Mouse (Mus musculus): ENCODE results near the gene Faf1. TPM values are rescaled to one million over a fixed set of nuclear protein-coding genes. Genes with fewer than 3 reads are reported as not detected.

Gene Faf1
- polyA plus RNA-seq, 1 experiment from 2014 or later = 15.7 TPM

GRCm38 (mm10) chr4:109949307-109949706 lies 272.9 kb downstream of the Faf1 start:
- Histone ChIP-seq H3K4me1 (replicated peaks; ENCODE audit: control insufficient read depth, insufficient read depth, low read length) (no peaks in the 10 kb centered on the region), H3K4me3 (ENCODE audit: low read depth, low read length) (no peak overlapping the region), H3K4me2 (replicated peaks; ENCODE audit: low read depth) (no peak overlapping the region), H3K27ac (ENCODE audit: low read depth, low read length) (no peak overlapping the region), H3K27me3 (replicated peaks; ENCODE audit: control insufficient read depth, insufficient read depth, low read length) (no peaks in the 10 kb centered on the region), H3K9me3 (ENCODE audit: control insufficient read depth) (no peaks in the 10 kb centered on the region), H3K9ac (ENCODE audit: low read depth, low read length) (no peak overlapping the region), H3K36me3 (ENCODE audit: control insufficient read depth, insufficient read depth) (no peaks in the 10 kb centered on the region)
- ATAC-seq = no peak
- 96% methylated on average over 3 of the region's 3 CpGs for WGBS
- TF ChIP-seq CTCF (IDR thresholded peaks at IDR 0.05; ENCODE audit: low read depth) = no peak

- no peak overlapping the region for H3K4me3 ChIP-seq (ENCODE audit: low read depth, low read length)
- TF ChIP-seq CTCF (IDR thresholded peaks at IDR 0.05; ENCODE audit: low read depth) = no peak
- 91% methylated on average over 1 of the region's 1 CpGs for WGBS
- no peaks in the 10 kb centered on the region for H3K36me3 ChIP-seq (ENCODE audit: control insufficient read depth, insufficient read depth)
- H3K4me1 ChIP-seq (replicated peaks; ENCODE audit: control insufficient read depth, insufficient read depth, low read length) = no peaks in the 10 kb centered on the region
- no peak overlapping the region for H3K27ac ChIP-seq (ENCODE audit: low read depth, low read length)
- no peaks in the 10 kb centered on the region for H3K9me3 ChIP-seq (ENCODE audit: control insufficient read depth)
- no peak overlapping the region for H3K4me2 ChIP-seq (replicated peaks; ENCODE audit: low read depth)
- no peak overlapping the region for H3K9ac ChIP-seq (ENCODE audit: low read depth, low read length)
- no peaks in the 10 kb centered on the region for H3K27me3 ChIP-seq (replicated peaks; ENCODE audit: control insufficient read depth, insufficient read depth, low read length)
- ATAC-seq = no peak
Measured at GRCm38 (mm10) chr4:109953509-109953908, 277.1 kb downstream of the Faf1 start.

GRCm38 (mm10) chr4:109960201-109960935 lies 284.0 kb downstream of the Faf1 start:
- no peak overlapping the region for H3K27ac ChIP-seq (ENCODE audit: low read depth, low read length)
- TF ChIP-seq CTCF (IDR thresholded peaks at IDR 0.05; ENCODE audit: low read depth) = no peak
- WGBS = 56% methylated on average over 5 of the region's 5 CpGs
- H3K9ac ChIP-seq (ENCODE audit: low read depth, low read length) = no peak overlapping the region
- ATAC-seq = no peak
- no peak overlapping the region for H3K4me3 ChIP-seq (ENCODE audit: low read depth, low read length)
- peaks cover 16% of the 10 kb centered on the region for H3K36me3 ChIP-seq (ENCODE audit: control insufficient read depth, insufficient read depth)
- H3K27me3 ChIP-seq (replicated peaks; ENCODE audit: control insufficient read depth, insufficient read depth, low read length) = no peaks in the 10 kb centered on the region
- no peak overlapping the region for H3K4me2 ChIP-seq (replicated peaks; ENCODE audit: low read depth)
- H3K4me1 ChIP-seq (replicated peaks; ENCODE audit: control insufficient read depth, insufficient read depth, low read length) = no peaks in the 10 kb centered on the region
- no peaks in the 10 kb centered on the region for H3K9me3 ChIP-seq (ENCODE audit: control insufficient read depth)

- Histone ChIP-seq H3K9me3 (ENCODE audit: control insufficient read depth) (no peaks in the 10 kb centered on the region), H3K9ac (ENCODE audit: low read depth, low read length) (no peak overlapping the region), H3K27ac (ENCODE audit: low read depth, low read length) (no peak overlapping the region), H3K4me1 (replicated peaks; ENCODE audit: control insufficient read depth, insufficient read depth, low read length) (no peaks in the 10 kb centered on the region), H3K36me3 (ENCODE audit: control insufficient read depth, insufficient read depth) (peaks cover 16% of the 10 kb centered on the region), H3K4me2 (replicated peaks; ENCODE audit: low read depth) (no peak overlapping the region), H3K27me3 (replicated peaks; ENCODE audit: control insufficient read depth, insufficient read depth, low read length) (no peaks in the 10 kb centered on the region), H3K4me3 (ENCODE audit: low read depth, low read length) (no peak overlapping the region)
- ATAC-seq = no peak
- WGBS = 75% methylated on average over 5 of the region's 5 CpGs
- TF ChIP-seq CTCF (IDR thresholded peaks at IDR 0.05; ENCODE audit: low read depth) = no peak
Measured at GRCm38 (mm10) chr4:109963570-109964279, 287.3 kb downstream of the Faf1 start.

- no peak overlapping the region for H3K4me3 ChIP-seq (ENCODE audit: low read depth, low read length)
- H3K36me3 ChIP-seq (ENCODE audit: control insufficient read depth, insufficient read depth) = no peaks in the 10 kb centered on the region
- no peak overlapping the region for H3K9ac ChIP-seq (ENCODE audit: low read depth, low read length)
- no peaks in the 10 kb centered on the region for H3K4me1 ChIP-seq (replicated peaks; ENCODE audit: control insufficient read depth, insufficient read depth, low read length)
- peaks cover 28% of the 10 kb centered on the region for H3K27me3 ChIP-seq (replicated peaks; ENCODE audit: control insufficient read depth, insufficient read depth, low read length)
- no peak overlapping the region for H3K27ac ChIP-seq (ENCODE audit: low read depth, low read length)
- no peak for ATAC-seq
- 80% methylated on average over 5 of the region's 5 CpGs for WGBS
- no peaks in the 10 kb centered on the region for H3K9me3 ChIP-seq (ENCODE audit: control insufficient read depth)
- no peak for TF ChIP-seq CTCF (IDR thresholded peaks at IDR 0.05; ENCODE audit: low read depth)
- H3K4me2 ChIP-seq (replicated peaks; ENCODE audit: low read depth) = no peak overlapping the region
Measured at GRCm38 (mm10) chr4:109969561-109969960, 293.2 kb downstream of the Faf1 start.

GRCm38 (mm10) chr4:109973991-109974654 lies 297.7 kb downstream of the Faf1 start:
- peaks cover 74% of the 10 kb centered on the region for H3K27me3 ChIP-seq (replicated peaks; ENCODE audit: control insufficient read depth, insufficient read depth, low read length)
- no peak overlapping the region for H3K4me3 ChIP-seq (ENCODE audit: low read depth, low read length)
- no peak for TF ChIP-seq CTCF (IDR thresholded peaks at IDR 0.05; ENCODE audit: low read depth)
- H3K4me1 ChIP-seq (replicated peaks; ENCODE audit: control insufficient read depth, insufficient read depth, low read length) = no peaks in the 10 kb centered on the region
- H3K27ac ChIP-seq (ENCODE audit: low read depth, low read length) = no peak overlapping the region
- no peak overlapping the region for H3K4me2 ChIP-seq (replicated peaks; ENCODE audit: low read depth)
- no peak overlapping the region for H3K9ac ChIP-seq (ENCODE audit: low read depth, low read length)
- no peaks in the 10 kb centered on the region for H3K36me3 ChIP-seq (ENCODE audit: control insufficient read depth, insufficient read depth)
- 3% methylated on average over 20 of the region's 20 CpGs for WGBS
- no peak for ATAC-seq
- no peaks in the 10 kb centered on the region for H3K9me3 ChIP-seq (ENCODE audit: control insufficient read depth)

All from intestine, postnatal 0 days (tissue).